Mouse (Mus musculus): Measurements from ENCODE around the gene Uba5.

Uba5 gene

GRCm38 (mm10) chr9:104062430-104063243 lies at the start of gene Uba5:
TSS of gene Uba5 (minus strand) at chr9:104063134.
- peak; percentile 59 for DNase-seq (ENCODE audit: low spot score)

- DNase-seq (ENCODE audit: low spot score) = no peak
These were observed 46.2 kb upstream of the Uba5 start for GRCm38 (mm10) chr9:104109151-104109550.

- no peak for DNase-seq (ENCODE audit: low spot score)
These were observed 45.7 kb upstream of the Uba5 start for GRCm38 (mm10) chr9:104108571-104109143.

GRCm38 (mm10) chr9:104107482-104107881 lies 44.5 kb upstream of the Uba5 start:
- DNase-seq (ENCODE audit: low spot score) = no peak

- no peak for DNase-seq (ENCODE audit: low spot score)
These were observed 44.0 kb upstream of the Uba5 start for GRCm38 (mm10) chr9:104106930-104107329.

- DNase-seq (ENCODE audit: low spot score) = no peak
These were observed 42.1 kb upstream of the Uba5 start for GRCm38 (mm10) chr9:104104986-104105385.

- DNase-seq (ENCODE audit: low spot score) = no peak
These were observed 40.0 kb upstream of the Uba5 start for GRCm38 (mm10) chr9:104102901-104103300.

- DNase-seq (ENCODE audit: low spot score) = no peak
These were observed 39.4 kb upstream of the Uba5 start for GRCm38 (mm10) chr9:104102301-104102700.

GRCm38 (mm10) chr9:104101458-104101857 lies 38.5 kb upstream of the Uba5 start:
- no peak for DNase-seq (ENCODE audit: low spot score)

GRCm38 (mm10) chr9:104100822-104101221 lies 37.9 kb upstream of the Uba5 start:
- DNase-seq (ENCODE audit: low spot score) = no peak

- DNase-seq (ENCODE audit: low spot score) = no peak
These were observed 36.1 kb upstream of the Uba5 start for GRCm38 (mm10) chr9:104099060-104099459.

GRCm38 (mm10) chr9:104098256-104098655 lies 35.3 kb upstream of the Uba5 start:
- DNase-seq (ENCODE audit: low spot score) = no peak

GRCm38 (mm10) chr9:104092945-104093344 lies 30.0 kb upstream of the Uba5 start:
- no peak for DNase-seq (ENCODE audit: low spot score)

GRCm38 (mm10) chr9:104088555-104088954 lies 25.6 kb upstream of the Uba5 start:
- DNase-seq (ENCODE audit: low spot score) = no peak

GRCm38 (mm10) chr9:104085730-104086429 lies 22.9 kb upstream of the Uba5 start:
- DNase-seq (ENCODE audit: low spot score) = no peak

GRCm38 (mm10) chr9:104080038-104080437 lies 17.1 kb upstream of the Uba5 start:
- no peak for DNase-seq (ENCODE audit: low spot score)

GRCm38 (mm10) chr9:104079379-104079778 lies 16.4 kb upstream of the Uba5 start:
- peak; percentile 14 for DNase-seq (ENCODE audit: low spot score)

- DNase-seq (ENCODE audit: low spot score) = no peak
These were observed 15.8 kb upstream of the Uba5 start for GRCm38 (mm10) chr9:104078780-104079179.

- DNase-seq (ENCODE audit: low spot score) = no peak
These were observed 12.9 kb upstream of the Uba5 start for GRCm38 (mm10) chr9:104075808-104076207.

- DNase-seq (ENCODE audit: low spot score) = no peak
These were observed 8.1 kb upstream of the Uba5 start for GRCm38 (mm10) chr9:104070863-104071604.

GRCm38 (mm10) chr9:104070241-104070640 lies 7.3 kb upstream of the Uba5 start:
- no peak for DNase-seq (ENCODE audit: low spot score)

- DNase-seq (ENCODE audit: low spot score) = no peak
These were observed 1.6 kb upstream of the Uba5 start for GRCm38 (mm10) chr9:104064571-104064970.
